Mouse (Mus musculus): ENCODE measurements at regions not wholly inside any gene's neighbourhood (a gene's known extent, or its start where the extent isn't known, plus 50 kb on each side); places are given as distances from the start of the nearest gene placed in this dataset.

DNA sequence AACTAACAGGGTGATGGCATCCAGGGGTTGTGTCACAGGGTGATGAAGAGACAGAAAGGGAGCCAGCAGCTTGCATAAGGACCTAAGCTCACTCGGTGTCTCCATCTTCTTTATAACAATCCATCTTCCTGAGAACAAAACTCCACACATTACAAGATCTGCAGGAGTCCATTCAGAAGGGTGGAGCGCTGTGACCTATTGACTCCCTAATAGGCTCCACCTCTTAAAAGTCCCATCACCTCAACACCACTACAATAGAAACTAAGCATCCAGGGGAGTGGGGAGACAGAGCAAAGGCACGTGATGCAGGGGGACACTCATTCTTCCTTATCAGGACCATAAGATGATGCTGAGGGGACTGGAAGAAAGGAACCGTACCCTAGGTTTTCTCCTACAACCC lies 224.5 kb upstream of the Irx5 start:
- no peak for DNase-seq (ENCODE audit: low spot score)

DNA sequence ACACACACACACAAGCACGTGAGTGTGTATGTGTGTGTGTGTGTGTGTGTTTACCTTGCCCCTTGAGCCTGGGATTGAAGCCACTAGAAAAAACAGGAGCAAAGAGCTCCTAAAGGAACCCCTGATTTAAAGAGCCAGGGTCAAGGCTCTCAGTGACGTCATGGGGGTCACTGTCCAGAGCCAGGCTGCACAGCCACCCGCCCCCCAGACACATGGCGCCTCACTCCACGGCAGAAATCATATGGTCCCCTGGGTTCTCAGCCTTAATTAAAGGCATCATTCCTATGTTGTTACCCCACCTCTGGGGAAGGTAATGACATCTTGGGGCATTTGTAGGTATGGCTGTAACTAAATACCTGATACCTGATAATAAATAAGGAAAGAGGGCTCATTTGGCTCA lies 224.9 kb upstream of the Irx5 start:
- no peak for DNase-seq (ENCODE audit: low spot score)

GRCm38 (mm10) chr8:92130025-92130557 lies 227.3 kb upstream of the Irx5 start:
- DNase-seq (ENCODE audit: low spot score), result no peak

- peak; percentile 20 for DNase-seq (ENCODE audit: low spot score)
Observed at GRCm38 (mm10) chr8:92129241-92130015, 228.0 kb upstream of the Irx5 start.

- no peak for DNase-seq (ENCODE audit: low spot score)
Observed at GRCm38 (mm10) chr8:92125631-92126030, 231.8 kb upstream of the Irx5 start.

DNA sequence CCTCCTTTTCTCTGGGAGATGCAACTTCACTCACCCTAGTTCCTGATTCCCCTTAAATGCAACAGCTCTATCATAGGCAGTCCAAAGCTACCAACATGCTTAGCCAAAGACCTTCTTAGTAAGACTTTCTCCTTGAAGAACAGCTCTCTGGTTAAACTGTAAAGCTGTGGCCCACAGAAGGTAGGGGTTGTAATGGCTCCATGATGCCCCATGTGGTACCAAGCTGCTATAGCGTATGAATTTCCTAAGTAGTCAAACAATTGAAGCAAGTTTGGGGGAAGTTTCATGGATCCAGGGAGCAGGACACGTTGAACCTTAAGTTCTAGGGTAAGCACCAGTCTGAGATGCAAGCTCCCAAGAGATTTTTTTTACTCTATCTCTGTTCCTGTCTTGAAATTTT lies 236.1 kb upstream of the Irx5 start:
- no peak for DNase-seq (ENCODE audit: low spot score)

DNA sequence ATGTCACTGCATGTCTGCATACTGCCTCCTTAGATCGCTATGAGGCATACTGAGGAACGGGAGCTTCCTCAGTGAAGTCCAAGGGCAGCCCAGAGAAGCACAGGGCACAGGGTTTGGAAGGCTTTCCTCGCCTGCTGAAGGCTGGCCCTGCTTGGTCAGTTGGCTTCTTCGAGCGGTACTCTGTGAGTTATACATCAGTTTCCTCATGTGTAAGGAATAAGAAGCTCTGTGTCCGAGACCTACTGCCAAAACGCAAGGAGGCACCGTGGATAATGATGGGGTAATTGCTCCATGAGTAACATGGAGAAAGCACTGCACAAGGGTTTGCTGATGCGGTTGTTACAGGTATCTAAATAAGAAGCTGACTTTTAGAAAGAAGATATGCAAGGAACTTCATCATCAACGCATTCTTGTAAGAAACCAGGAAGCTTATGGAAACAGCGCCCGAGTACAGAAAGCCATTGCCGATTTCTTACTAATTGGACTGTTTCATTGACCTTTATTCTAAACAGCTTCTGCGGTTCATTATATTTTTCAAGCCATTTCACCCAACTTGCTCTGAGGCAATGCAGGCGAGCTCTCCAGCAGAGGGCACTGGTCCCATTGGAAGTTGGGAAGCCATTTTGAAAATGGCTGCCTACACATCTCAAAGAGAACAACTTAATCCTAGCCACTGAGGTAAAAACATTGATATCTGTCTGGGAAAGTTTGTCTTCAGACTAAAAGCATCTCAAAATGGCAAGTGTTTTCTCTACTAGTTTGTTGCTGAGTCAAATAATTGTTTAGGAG lies 241.8 kb upstream of the Irx5 start:
- DNase-seq (ENCODE audit: low spot score), result no peak

DNA sequence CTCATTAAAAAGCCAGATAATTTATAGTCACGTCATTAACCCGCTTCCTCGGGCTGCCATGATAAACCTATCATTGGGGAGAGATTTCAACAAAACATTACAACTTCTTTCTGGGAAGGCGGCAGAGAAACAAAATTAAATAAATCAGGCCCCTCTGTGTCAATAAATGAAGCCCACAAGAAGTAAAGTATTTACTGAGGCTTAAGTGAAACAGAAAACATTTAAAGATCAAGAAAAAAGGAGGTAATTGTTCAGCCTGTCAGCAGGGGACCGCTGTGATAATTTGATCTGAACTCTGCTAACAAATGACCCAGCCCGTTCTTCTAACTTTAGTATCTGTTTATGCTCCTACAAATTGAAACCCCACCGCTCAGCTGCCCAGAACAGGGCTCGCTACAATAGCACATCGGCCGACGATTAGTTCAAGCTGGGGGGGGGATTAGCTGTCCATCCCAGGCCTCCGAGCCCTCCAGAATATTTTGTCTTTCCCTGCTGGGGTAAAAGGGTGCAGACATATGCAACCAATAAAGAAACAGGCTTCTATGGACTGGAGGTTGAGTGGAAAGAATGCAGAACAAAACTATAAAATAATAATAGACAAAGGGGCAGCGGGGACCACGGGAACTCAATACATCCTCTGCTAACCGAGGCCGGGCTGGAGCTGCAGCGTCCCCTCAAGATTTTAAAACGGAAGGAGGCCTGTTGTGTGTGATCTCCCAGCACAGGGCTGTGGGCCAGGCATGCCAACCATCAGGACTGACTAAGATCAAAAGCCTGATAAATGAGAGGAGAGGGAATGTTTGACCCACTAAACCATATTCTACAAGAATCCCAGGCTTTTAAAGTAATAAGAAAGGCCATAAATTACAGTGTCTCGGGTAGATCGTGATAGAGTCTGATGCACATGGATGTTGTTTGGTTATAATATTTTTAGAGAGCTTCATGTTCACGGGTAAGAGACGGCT lies 242.8 kb upstream of the Irx5 start:
- no peak for DNase-seq (ENCODE audit: low spot score)

GRCm38 (mm10) chr8:92113901-92114300 lies 243.5 kb upstream of the Irx5 start:
- DNase-seq (ENCODE audit: low spot score), result no peak

DNA sequence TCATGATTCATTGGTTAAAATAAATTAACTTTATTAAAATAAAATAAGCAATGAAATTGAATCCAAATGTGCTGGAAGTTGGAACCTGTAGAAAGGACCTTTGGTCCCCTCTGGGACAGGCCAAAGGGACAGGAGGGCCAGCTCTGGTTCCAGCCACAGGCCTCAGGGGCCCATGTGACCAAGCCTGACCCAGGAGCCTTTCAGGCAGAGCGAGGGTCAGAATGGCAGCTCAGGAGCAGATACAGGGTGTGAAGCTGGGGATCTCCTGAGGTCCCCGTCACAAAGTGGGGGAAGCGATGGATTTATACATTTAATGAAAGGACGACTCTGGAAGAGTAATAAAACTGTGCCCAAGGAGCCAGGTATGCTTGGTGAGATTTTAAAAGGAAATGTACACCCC lies 244.0 kb upstream of the Irx5 start:
- no peak for DNase-seq (ENCODE audit: low spot score)

DNA sequence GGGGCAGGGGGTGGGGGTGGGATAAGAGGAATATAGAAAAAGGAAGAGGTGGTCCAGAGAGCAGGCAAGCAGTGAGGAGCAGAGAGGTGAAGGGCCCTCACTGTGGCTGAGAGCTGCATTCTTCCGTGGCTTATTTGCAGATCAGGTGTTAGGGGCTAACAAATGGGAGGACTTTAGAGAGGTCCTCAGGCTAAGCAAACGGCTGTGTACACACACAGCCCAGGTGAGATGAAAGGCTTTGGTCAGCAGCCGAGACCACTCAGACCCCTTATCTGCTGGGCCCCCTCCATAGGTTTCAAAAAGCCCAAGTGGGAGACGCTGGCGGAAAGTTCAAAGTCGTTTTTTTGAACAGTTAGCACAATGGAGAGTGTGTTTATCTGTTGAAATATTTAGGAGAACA lies 252.9 kb upstream of the Irx5 start:
- DNase-seq (ENCODE audit: low spot score), result no peak

GRCm38 (mm10) chr8:92102521-92102920 lies 254.9 kb upstream of the Irx5 start:
- no peak for DNase-seq (ENCODE audit: low spot score)

DNA sequence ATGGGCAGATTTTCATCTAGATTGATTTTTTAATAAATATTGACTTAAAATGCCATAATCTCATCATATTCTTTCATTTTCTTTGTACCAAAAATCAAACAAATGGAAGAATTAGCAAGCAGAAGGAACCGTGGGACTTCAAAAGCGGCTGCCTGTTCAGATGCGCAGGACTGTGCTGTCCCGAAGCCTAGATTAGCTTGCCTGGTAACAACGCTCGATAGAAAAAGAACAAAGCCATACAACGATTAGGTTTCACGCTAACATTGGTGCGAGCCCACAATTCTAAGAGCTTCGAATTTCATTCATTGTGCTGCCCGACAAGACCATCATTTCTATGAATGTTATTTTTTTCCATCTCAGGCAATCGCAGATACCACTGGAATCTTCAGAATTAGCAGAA lies 262.1 kb upstream of the Irx5 start:
- DNase-seq (ENCODE audit: low spot score), result no peak

GRCm38 (mm10) chr8:92084124-92084523 lies 273.3 kb upstream of the Irx5 start:
- no peak for DNase-seq (ENCODE audit: low spot score)

GRCm38 (mm10) chr8:92081900-92082299 lies 275.5 kb upstream of the Irx5 start:
- no peak for DNase-seq (ENCODE audit: low spot score)

DNA sequence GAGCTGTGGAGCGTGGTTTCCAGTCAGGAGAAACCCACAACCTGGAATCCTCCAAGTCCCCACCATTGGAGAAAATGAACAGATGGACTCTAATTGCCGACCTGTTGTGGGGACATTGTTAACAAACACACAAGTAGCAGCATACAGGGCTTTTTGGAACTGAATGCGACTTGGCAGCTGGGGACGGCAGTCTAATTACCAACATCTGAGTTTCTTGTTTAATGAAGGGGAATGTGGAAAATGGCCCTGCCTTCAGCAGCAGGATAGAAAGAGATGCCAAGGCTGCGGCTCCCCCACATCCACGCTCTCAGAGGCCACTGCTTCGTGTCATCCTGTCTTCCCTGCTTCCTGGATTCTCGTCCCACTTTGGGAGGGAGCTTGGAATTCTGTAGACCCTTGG lies 276.6 kb upstream of the Irx5 start:
- no peak for DNase-seq (ENCODE audit: low spot score)

GRCm38 (mm10) chr8:92077611-92078010 lies 275.7 kb upstream of the Irx3 start:
- no peak for DNase-seq (ENCODE audit: low spot score)

DNA sequence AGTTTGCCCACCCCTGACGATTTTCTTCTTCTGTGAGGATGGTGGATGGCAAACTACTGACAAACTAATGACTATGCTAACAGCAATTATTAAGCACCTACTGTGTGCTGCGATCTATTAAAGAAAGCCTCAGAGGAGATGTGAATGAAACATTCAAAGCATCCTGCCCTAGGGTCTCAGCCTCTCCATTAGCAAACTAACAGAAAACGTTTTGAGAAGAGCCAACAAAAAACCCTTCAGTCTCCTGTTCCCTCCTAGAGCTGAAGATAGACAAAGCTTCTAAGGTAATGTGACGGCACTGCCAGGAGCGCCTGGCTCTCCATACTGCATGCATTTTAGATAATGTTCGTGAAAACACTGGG lies 270.4 kb upstream of the Irx3 start:
- DNase-seq (ENCODE audit: low spot score), result no peak

GRCm38 (mm10) chr8:92071305-92072253 lies 269.7 kb upstream of the Irx3 start:
- no peak for DNase-seq (ENCODE audit: low spot score)

DNA sequence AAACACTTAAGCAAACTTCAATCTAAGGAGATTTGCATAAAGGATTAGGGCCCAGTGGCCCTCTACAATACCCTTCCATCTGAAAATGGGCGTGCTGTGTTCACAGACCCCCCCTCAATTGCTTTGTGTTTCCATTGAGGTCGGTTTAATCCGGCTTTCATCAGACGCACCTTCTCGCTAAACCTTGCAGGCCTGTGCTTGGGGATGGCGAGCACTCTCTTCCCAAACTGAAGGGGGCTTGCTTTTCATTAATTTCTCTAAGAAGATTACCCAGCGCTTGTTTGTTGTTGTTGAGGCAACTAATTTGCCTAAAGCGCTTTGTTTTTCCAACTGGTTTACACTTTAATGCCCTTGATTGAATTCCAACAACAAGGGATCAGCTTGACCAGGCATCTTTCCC lies 268.8 kb upstream of the Irx3 start:
- no peak for DNase-seq (ENCODE audit: low spot score)

DNA sequence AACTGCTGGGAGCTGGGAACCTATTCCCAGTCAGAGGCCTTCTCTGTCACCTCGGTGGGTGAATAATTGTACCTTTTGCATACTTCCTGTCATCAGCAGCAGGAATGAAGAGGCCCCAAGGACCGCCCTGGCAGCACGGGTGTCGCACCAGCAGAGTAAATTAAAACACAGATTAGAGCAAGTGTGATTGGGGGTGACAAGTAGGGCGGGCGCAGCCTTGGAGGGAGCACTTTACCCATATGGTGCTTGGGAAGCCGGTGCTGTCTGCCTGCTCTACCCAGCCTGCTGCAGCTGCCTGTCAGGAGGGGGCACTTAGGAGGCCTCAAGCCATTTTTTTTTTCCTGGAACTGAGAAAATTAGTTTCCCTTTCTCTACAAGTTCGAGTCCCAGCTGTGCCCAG lies 264.6 kb upstream of the Irx3 start:
- no peak for DNase-seq (ENCODE audit: low spot score)

All from ovary, adult 18-20 months (tissue).